Mouse (Mus musculus) liver, postnatal 0 days (tissue): ENCODE data around the gene Asb10. TPM values are rescaled to one million over a fixed set of nuclear protein-coding genes. Genes with fewer than 3 reads are reported as not detected.

Source experiments
- ATAC-seq: fragments of 200-750 bp; cut with Nextera tagmentation; 2 replicates; pipeline ENCODE4 v1.8.0; 2017; ENCODE audit warnings: mild to moderate bottlenecking, moderate library complexity
- DNase-seq: peaks from one replicate; pipeline ENCODE4 v3.0.0-alpha.2; 2016
- H3K27ac ChIP-seq: fragments of 300-500 bp; sonication (generic); 2 replicates; pipeline ENCODE4 v1.5.1; 2014; ENCODE audit warnings: antibody characterized with exemption, moderate library complexity, mild to moderate bottlenecking, low read depth
- H3K27me3 ChIP-seq: fragments of 300-500 bp; sonication (generic); 2 replicates; pipeline ENCODE4 v1.6.1; 2014; ENCODE audit warnings: low read length, control low read depth, mixed read lengths; ENCODE audit not compliant: insufficient read depth
- H3K36me3 ChIP-seq: fragments of 300-500 bp; sonication (generic); replicated peaks from 2 replicates; pipeline ENCODE4 v1.6.1; 2014; ENCODE audit warnings: mild to moderate bottlenecking, control low read depth, low read length, moderate library complexity, mixed read lengths; ENCODE audit not compliant: insufficient read depth
- H3K4me1 ChIP-seq: fragments of 300-500 bp; sonication (generic); 2 replicates; pipeline ENCODE4 v1.6.1; 2014; ENCODE audit warnings: antibody characterized with exemption, mild to moderate bottlenecking, control low read depth; ENCODE audit not compliant: insufficient read depth
- H3K4me2 ChIP-seq: fragments of 300-500 bp; sonication (generic); 2 replicates; pipeline ENCODE4 v1.6.1; 2014; ENCODE audit warnings: low read depth, mild to moderate bottlenecking, low read length, moderate library complexity, mixed read lengths
- H3K4me3 ChIP-seq: fragments of 300-500 bp; sonication (generic); 2 replicates; pipeline ENCODE4 v1.5.1; 2014; ENCODE audit warnings: low read depth, low read length
- H3K9ac ChIP-seq: fragments of 300-500 bp; sonication (generic); replicated peaks from 2 replicates; pipeline ENCODE4 v1.6.1; 2014; ENCODE audit warnings: mild to moderate bottlenecking, moderate library complexity
- H3K9me3 ChIP-seq: fragments of 300-500 bp; sonication (generic); 2 replicates; pipeline ENCODE4 v1.6.1; 2016; ENCODE audit warnings: mild to moderate bottlenecking, control low read depth, low read length, mixed read lengths
- CTCF ChIP-seq: sonication (generic); IDR thresholded peaks from 2 replicates; pipeline ENCODE4 v1.5.1; 2016; ENCODE audit warnings: antibody characterized with exemption, low read depth
- EP300 ChIP-seq: IDR thresholded peaks from 2 replicates; pipeline ENCODE4 v1.6.1; 2016; ENCODE audit warnings: antibody characterized with exemption, low read depth, mild to moderate bottlenecking
- WGBS: fragments of 180-500 bp; shearing (Covaris S2); extraction: QIAGEN DNeasy Blood & Tissue Kit; methylation state at CpG from one replicate; pipeline ENCODE4 v1.1.7; 2014; ENCODE audit not compliant: insufficient replicate concordance; 5-methylcytosine and 5-hydroxymethylcytosine counted together
- polyA plus RNA-seq: library from polyadenylated mRNA; unstranded; fragments of >200 nt; fragmentation: Nextera tagmentation; extraction: Ambion mirVana; gene quantifications from 2 replicates; pipeline ENCODE4 v1.2.1, GENCODE M21; 2015

Asb10 gene
- polyA plus RNA-seq, 1 experiment from 2014 or later, result 0.06 TPM

DNA sequence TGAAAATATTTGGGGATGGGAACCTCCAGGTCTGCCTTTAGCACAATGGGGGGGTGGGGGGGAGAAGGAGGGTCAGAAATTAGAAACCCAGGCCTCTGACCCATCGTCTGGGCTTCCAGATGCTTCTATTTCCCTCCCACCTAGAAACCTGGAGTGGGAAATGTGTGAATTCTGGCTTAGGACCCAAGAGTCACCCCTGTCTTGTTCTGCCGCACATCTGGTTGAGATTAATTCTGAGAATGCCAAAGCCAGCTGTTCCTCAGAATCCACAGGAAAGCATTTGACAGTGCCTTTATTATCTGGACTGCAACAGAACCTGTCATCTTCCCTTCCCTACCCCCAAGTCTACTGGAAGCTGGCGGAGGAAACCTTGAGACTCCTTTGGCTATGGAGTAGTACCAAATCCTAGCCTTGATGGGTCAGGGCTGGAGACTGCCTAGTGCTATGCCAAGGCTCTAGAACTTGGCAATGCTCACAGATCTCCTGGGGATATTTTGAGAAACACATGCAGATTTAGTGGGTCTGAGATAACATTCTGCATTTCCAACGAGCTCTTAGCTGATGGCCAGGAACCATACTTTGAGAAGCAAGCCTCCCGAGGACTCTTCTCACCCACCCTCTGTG is 13.0 kb upstream of the Asb10 start:
- WGBS, result 70% methylated on average over 5 of the region's 5 CpGs
- ATAC-seq, result no peak
- H3K4me1 ChIP-seq, result no peaks in the 10 kb centered on the region; the same call in 1 of the 2 replicates
- H3K27me3 ChIP-seq, result peaks cover 16% of the 10 kb centered on the region
- H3K9ac ChIP-seq, result no peak overlapping the region
- H3K36me3 ChIP-seq, result no peaks in the 10 kb centered on the region
- H3K4me2 ChIP-seq, result no peak overlapping the region
- H3K9me3 ChIP-seq, result no peaks in the 10 kb centered on the region
- H3K27ac ChIP-seq, result no peak overlapping the region
- no peak overlapping the region for H3K4me3 ChIP-seq
- no peak for DNase-seq
- TF ChIP-seq EP300, result no peak
- no peak for TF ChIP-seq CTCF

DNA sequence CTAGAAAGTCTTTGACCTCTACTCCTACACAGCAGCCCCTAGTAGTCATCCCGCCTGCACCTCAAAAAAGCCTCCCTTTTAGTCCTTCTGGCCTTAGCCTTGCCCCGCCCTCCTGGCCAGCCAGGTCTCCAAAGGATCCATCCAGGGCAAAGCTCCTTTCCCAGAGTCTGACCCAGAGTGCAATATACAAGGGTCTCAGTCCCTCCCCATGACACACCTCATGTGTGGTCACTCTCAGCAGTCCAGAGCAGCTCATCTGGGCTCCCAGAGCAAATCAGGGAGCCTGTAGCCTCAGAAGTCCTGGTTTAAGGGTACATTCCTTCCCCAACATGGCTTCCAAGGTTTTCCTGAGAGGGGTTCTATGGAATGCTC is 10.5 kb upstream of the Asb10 start:
- Histone ChIP-seq H3K9me3 (no peaks in the 10 kb centered on the region), H3K36me3 (no peaks in the 10 kb centered on the region), H3K27ac (no peak overlapping the region), H3K4me1 (no peaks in the 10 kb centered on the region; the same call in 1 of the 2 replicates), H3K9ac (no peak overlapping the region), H3K27me3 (peaks cover 16% of the 10 kb centered on the region), H3K4me3 (no peak overlapping the region), H3K4me2 (no peak overlapping the region)
- no peak for TF ChIP-seq CTCF
- TF ChIP-seq EP300, result no peak
- WGBS, result 47% methylated on average over 2 of the region's 2 CpGs
- ATAC-seq (no peak), DNase-seq (no peak)

DNA sequence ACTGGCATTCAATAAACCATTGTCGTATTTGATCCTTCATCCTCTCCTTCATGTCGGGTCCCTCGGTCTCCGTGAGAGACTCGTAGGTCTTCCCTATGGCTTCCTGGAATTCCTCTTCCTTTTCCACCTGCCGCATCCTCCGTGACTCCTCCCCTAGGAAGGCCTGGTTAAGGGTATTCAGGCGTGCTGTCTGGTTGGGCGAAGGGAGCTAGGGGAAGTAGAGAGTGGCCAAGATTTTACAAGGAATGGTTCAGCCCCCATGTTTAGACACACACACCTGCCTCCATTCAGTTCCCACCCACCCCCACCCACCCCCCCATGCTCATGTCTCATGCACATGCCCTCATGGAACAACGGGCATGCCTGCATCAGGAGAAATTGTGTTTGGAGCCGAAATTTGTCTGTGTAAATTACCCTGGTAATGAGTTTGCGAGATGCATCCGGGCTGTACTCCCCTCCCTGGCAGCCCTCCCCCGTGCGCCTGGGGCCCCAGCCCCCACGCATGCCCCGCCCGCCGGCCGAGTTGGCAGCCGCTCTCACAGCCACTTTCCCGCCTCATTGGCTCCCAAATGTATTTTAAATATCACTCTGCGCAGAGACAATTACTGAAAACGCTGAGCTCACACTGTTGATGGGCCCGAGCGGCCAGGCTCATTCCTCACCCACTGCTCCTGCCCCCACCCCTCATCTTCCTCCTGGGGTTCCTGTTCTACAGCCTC is 10.0 kb upstream of the Asb10 start:
- H3K4me3 ChIP-seq, result no peak overlapping the region
- no peaks in the 10 kb centered on the region for H3K9me3 ChIP-seq
- peaks cover 16% of the 10 kb centered on the region for H3K27me3 ChIP-seq
- ATAC-seq (no peak), DNase-seq (no peak)
- TF ChIP-seq EP300, result no peak
- no peak for TF ChIP-seq CTCF
- no peak overlapping the region for H3K4me2 ChIP-seq
- whole genome bisulfite sequencing, result 29% methylated on average over 26 of the region's 26 CpGs
- H3K27ac ChIP-seq, result no peak overlapping the region
- H3K4me1 ChIP-seq, result no peaks in the 10 kb centered on the region; the same call in 1 of the 2 replicates
- H3K36me3 ChIP-seq, result no peaks in the 10 kb centered on the region
- H3K9ac ChIP-seq, result no peak overlapping the region

DNA sequence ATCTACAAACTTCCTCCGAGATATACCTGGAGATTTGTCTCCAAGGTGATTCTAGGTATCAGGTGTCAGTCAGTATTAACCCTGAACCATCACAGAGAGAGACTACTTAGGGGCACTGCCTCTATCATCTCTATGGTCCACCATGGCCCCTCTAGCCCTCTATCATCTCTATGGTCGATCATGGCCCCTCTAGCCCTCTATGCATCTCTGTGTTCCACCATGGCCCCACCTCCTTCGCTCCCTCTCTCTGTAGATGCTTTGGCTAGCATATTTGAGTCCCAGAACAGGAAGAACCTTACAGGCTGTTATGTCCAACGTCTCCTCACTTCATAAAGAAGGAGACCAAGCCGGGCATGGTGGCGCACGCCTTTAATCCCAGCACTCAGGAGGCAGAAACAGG is 1.9 kb upstream of the Asb10 start:
- H3K36me3 ChIP-seq, result no peaks in the 10 kb centered on the region
- H3K9ac ChIP-seq, result no peak overlapping the region
- no peak for TF ChIP-seq EP300
- TF ChIP-seq CTCF, result no peak
- ATAC-seq, result no peak
- H3K4me2 ChIP-seq, result no peak overlapping the region
- H3K27ac ChIP-seq, result no peak overlapping the region
- H3K27me3 ChIP-seq, result 0 out of 2 replicates have a peak, but pooled peaks cover 2% of the 10 kb centered on the region
- H3K4me3 ChIP-seq, result no peak overlapping the region
- H3K9me3 ChIP-seq, result no peaks in the 10 kb centered on the region
- WGBS, result 59% methylated on average over 7 of the region's 7 CpGs
- peaks cover 5% of the 10 kb centered on the region for H3K4me1 ChIP-seq
- DNase-seq, result no peak

DNA sequence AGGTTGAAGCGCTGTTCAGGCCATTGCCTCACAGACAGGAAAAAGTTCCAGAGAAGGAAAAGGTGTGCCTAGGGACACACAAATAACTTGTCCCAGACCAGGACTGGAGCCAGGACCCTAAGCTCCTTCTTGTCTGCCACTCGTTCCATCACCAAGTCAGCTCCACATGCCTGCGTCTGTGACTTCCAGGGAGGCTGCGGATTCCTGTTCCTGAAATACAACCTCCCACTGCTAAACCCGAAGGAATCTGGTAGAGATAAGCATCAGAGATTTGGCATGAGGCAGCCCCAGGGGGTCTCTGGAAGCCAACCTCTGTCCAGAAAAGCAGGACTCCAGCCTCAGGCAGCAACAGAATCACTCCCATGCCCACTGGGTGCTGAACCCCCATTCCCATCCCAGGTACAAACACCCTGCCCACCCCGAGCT is 379 bp upstream of the Asb10 start:
- ATAC-seq, result no peak
- 25% methylated on average over 6 of the region's 6 CpGs for WGBS
- TF ChIP-seq CTCF, result no peak
- no peak for TF ChIP-seq EP300
- H3K9me3 ChIP-seq, result no peaks in the 10 kb centered on the region
- no peaks in the 10 kb centered on the region for H3K36me3 ChIP-seq
- no peak overlapping the region for H3K27ac ChIP-seq
- DNase-seq, result no peak
- no peak overlapping the region for H3K9ac ChIP-seq
- peak overlapping the region; percentile 46 for H3K4me2 ChIP-seq
- H3K4me1 ChIP-seq, result peaks cover 5% of the 10 kb centered on the region
- 0 out of 2 replicates have a peak, but pooled peaks cover 2% of the 10 kb centered on the region for H3K27me3 ChIP-seq
- no peak overlapping the region for H3K4me3 ChIP-seq

DNA sequence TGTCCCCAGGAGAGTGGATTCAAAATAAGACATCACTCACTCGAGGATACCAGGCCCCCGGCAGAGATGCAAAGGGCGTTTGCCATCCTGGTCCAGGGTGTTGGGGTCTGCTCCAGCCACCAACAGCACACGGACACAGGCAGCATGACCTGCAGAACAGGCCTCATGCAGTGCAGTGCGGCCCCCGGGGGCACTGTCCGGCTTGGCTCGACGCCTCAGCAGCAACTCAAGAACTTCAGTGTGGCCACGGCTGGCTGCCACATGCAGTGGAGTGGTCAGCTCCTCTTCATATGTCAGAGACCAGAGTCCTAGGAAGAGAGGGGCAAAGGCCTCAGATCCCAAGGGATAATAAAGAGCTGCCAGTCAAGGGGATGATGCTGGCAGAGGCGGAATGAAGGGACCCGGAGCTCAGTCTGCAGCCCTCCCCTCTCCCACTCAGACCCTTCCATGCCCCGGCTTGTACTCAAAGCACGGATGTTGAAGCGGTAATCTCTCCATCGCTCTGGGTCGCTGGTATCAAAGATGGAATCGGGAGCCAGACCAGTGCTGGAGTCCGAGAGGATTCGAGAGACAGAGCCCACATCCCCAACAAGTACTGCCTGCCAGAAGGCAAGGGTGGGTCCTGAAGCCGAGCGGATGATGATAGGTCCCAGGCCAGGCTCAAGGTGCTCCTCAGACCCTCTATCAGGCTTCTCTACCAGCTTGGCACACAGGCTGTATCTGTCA is 1.0 kb downstream of the Asb10 start:
- no peak for ATAC-seq
- Histone ChIP-seq H3K36me3 (no peaks in the 10 kb centered on the region), H3K9me3 (no peaks in the 10 kb centered on the region), H3K4me3 (no peak overlapping the region), H3K4me2 (no peak overlapping the region), H3K27ac (no peak overlapping the region), H3K27me3 (0 out of 2 replicates have a peak, but pooled peaks cover 2% of the 10 kb centered on the region), H3K9ac (no peak overlapping the region), H3K4me1 (peaks cover 5% of the 10 kb centered on the region)
- WGBS, result 77% methylated on average over 22 of the region's 22 CpGs
- TF ChIP-seq EP300, result no peak
- TF ChIP-seq CTCF, result no peak
- no peak for DNase-seq
